Mouse (Mus musculus): ENCODE data around the gene Spns2. TPM values are rescaled to one million over a fixed set of nuclear protein-coding genes. Genes with fewer than 3 reads are reported as not detected.
A peak's percentile ranks its signal among the peaks of the same experiment; 100 is the strongest.
"Not testable (repeated sequence)": the region's sequence is repeated elsewhere in the genome, so short reads cannot be mapped to it uniquely, and the experiment has no call there.

Gene Spns2
- polyA plus RNA-seq, 1 experiment, result 11.4 TPM

DNA sequence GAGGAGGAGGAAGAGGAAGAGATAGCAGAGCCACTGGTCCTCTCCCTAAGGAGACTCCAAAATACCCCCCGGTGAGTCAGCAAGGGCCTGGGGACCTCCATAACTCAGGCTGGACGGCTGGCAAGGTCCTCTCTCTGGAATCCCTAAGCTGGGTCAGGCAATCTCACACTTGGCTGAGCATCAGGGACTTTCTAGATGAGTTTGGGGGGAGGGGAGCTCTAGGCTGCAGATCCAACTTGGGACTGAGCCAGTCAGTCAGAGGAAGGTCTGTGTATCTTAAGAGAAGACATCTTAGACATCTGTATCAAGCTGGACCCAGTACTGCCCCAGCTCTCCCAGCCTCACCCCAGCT is 54.0 kb downstream of the Spns2 start:
- Histone ChIP-seq H3K27me3 (ENCODE audit: control insufficient read depth, insufficient read depth, low read length) (no peaks in the 10 kb centered on the region), H3K27ac (ENCODE audit: control insufficient read depth, insufficient read depth, low read depth, low read length) (no peak overlapping the region), H3K36me3 (ENCODE audit: control insufficient read depth, insufficient read depth, low read length) (no peaks in the 10 kb centered on the region), H3K4me3 (ENCODE audit: control insufficient read depth, low read depth, low read length) (no peak overlapping the region), H3K4me1 (ENCODE audit: control insufficient read depth, insufficient read depth, low read length) (no peaks in the 10 kb centered on the region)
- TF ChIP-seq CTCF (IDR thresholded peaks at IDR 0.05; ENCODE audit: control insufficient read depth, insufficient read depth, insufficient replicate concordance, low read depth, low read length) (no peak), POLR2A (IDR thresholded peaks at IDR 0.05; ENCODE audit: control insufficient read depth, low read depth, low read length) (no peak)

DNA sequence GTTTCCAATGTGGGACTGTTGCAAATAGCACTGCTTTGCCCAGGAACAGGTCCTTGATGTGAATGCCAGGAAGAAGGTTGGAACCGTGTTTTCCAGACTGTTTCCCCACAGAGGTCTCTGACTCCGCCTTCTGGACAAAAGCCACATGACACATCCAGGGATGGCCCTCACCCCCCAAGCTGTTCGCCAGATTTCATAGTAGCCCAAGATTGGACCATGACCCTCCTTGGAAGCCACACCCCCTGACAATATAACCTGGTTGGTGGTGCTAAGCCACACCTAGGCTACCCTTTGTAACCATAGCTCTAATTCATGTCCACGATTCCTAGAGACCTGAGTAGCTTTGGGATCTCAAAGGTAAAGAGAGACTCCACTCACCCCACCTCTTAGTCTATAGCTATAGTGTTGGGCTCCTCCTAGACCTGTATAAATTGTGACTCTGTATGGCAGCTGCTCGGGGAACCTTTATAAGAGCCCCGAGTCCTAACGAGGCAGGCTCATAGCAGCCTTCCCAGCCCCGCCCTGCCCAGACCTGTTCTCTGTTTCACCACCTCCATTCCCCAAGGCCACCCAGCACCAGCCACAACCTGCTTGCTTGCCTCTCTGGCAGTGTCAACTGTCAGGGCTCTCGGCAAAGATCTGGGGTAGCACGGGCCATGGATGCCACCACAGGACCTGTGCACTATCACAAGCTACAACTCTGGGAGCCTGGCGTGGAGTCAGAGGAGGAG is 54.6 kb downstream of the Spns2 start, which contains the start of gene Ggt6:
Gene Ggt6, plus strand, starts transcription at position 564 of the 731 bp plus-strand sequence.
- H3K4me3 ChIP-seq (ENCODE audit: control insufficient read depth, low read depth, low read length), result no peak within 1 kb of the TSS
- no peaks in the 10 kb centered on the region for H3K4me1 ChIP-seq (ENCODE audit: control insufficient read depth, insufficient read depth, low read length)
- H3K36me3 ChIP-seq (ENCODE audit: control insufficient read depth, insufficient read depth, low read length), result no peaks in the 10 kb centered on the region
- no peaks in the 10 kb centered on the region for H3K27me3 ChIP-seq (ENCODE audit: control insufficient read depth, insufficient read depth, low read length)
- H3K27ac ChIP-seq (ENCODE audit: control insufficient read depth, insufficient read depth, low read depth, low read length), result no peak within 1 kb of the TSS
- TF ChIP-seq POLR2A (IDR thresholded peaks at IDR 0.05; ENCODE audit: control insufficient read depth, low read depth, low read length), result no peak
- TF ChIP-seq CTCF (IDR thresholded peaks at IDR 0.05; ENCODE audit: control insufficient read depth, insufficient read depth, insufficient replicate concordance, low read depth, low read length), result no peak

DNA sequence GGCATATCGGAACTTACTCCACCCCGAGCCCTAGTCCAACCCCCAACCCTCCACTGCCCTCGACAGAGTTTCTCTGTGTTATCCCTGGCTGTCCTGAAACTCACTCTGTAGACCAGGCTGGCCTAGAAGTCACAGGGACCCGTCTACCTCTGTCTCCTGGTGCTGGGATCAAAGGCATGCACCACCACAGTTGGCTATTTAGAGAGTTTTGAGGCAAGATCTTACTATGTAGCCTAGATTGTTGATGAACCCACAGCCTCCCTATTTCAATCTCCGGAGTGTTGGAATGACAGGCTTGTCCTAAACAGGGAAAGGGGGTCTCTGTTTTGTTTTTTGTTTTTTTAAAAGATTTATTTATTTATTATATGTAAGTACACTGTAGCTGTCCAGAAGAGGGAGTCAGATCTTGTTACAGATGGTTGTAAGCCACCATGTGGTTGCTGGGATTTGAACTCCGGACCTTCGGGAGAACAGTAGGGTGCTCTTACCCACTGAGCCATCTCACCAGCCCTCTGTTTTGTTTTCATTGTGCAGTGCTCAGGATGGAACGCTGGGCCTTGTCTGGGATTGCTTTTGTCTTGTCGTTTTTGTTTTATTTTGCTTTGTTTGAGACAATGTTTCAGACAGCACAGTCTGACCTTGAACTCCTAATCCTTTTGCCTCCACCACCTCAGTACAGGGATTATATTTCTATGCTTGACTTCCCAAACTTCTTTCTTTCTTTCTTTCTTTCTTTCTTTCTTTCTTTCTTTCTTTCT is 59.2 kb downstream of the Spns2 start:
- not testable (repeated sequence) for H3K4me1 ChIP-seq (ENCODE audit: control insufficient read depth, insufficient read depth, low read length); H3K27me3 ChIP-seq (ENCODE audit: control insufficient read depth, insufficient read depth, low read length); H3K4me3 ChIP-seq (ENCODE audit: control insufficient read depth, low read depth, low read length); H3K27ac ChIP-seq (ENCODE audit: control insufficient read depth, insufficient read depth, low read depth, low read length); H3K36me3 ChIP-seq (ENCODE audit: control insufficient read depth, insufficient read depth, low read length)

DNA sequence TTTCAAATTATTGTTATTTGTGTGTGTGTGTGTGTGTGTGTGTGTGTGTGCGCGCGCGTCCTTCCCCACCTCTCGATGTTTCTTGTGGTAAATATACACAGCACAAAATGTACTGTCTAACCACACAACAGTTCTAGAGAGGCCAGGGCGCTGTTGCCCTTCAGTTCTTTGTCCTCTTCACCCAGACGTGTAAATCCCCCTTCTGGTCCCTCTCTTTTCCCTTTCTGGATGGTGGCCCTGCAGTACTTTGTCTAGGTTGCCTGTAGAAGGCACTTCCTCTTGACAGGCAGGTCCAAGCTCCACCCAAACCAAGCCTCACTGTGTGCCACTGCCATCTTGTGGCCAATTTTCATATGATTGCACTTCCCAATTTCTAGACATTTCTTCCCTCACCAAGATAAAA is 60.4 kb downstream of the Spns2 start:
- Histone ChIP-seq H3K27me3 (ENCODE audit: control insufficient read depth, insufficient read depth, low read length) (no peaks in the 10 kb centered on the region), H3K4me1 (ENCODE audit: control insufficient read depth, insufficient read depth, low read length) (no peaks in the 10 kb centered on the region), H3K4me3 (ENCODE audit: control insufficient read depth, low read depth, low read length) (no peak overlapping the region), H3K27ac (ENCODE audit: control insufficient read depth, insufficient read depth, low read depth, low read length) (no peak overlapping the region), H3K36me3 (ENCODE audit: control insufficient read depth, insufficient read depth, low read length) (no peaks in the 10 kb centered on the region)
- TF ChIP-seq POLR2A (IDR thresholded peaks at IDR 0.05; ENCODE audit: control insufficient read depth, low read depth, low read length), result no peak
- TF ChIP-seq CTCF (IDR thresholded peaks at IDR 0.05; ENCODE audit: control insufficient read depth, insufficient read depth, insufficient replicate concordance, low read depth, low read length), result peak; percentile 65; the same call in 1 of the 2 replicates

DNA sequence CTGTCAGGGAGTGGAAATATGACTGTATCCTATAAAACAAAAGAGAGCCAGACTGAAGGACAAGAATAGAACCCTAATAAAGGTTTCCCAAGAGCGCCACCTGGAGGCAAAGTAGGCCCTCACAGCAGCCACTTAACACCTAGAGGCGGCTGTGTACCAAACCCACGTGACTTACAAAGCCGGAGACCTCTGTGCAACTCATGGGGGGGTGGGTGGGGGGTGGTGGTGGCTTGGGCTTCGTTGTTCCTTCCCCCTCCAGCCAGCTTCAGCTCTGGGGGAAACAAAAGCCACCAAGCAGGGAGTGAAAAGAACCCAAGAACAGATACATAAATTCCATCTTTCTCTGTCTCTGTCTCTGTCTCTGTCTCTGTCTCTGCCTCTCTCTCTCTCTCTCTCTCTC is 61.0 kb downstream of the Spns2 start:
- TF ChIP-seq CTCF (IDR thresholded peaks at IDR 0.05; ENCODE audit: control insufficient read depth, insufficient read depth, insufficient replicate concordance, low read depth, low read length), result peak; percentile 63; the same call in 1 of the 2 replicates
- no peak for TF ChIP-seq POLR2A (IDR thresholded peaks at IDR 0.05; ENCODE audit: control insufficient read depth, low read depth, low read length)
- no peak overlapping the region for H3K4me3 ChIP-seq (ENCODE audit: control insufficient read depth, low read depth, low read length)
- H3K36me3 ChIP-seq (ENCODE audit: control insufficient read depth, insufficient read depth, low read length), result no peaks in the 10 kb centered on the region
- H3K4me1 ChIP-seq (ENCODE audit: control insufficient read depth, insufficient read depth, low read length), result no peaks in the 10 kb centered on the region
- H3K27me3 ChIP-seq (ENCODE audit: control insufficient read depth, insufficient read depth, low read length), result no peaks in the 10 kb centered on the region
- no peak overlapping the region for H3K27ac ChIP-seq (ENCODE audit: control insufficient read depth, insufficient read depth, low read depth, low read length)

DNA sequence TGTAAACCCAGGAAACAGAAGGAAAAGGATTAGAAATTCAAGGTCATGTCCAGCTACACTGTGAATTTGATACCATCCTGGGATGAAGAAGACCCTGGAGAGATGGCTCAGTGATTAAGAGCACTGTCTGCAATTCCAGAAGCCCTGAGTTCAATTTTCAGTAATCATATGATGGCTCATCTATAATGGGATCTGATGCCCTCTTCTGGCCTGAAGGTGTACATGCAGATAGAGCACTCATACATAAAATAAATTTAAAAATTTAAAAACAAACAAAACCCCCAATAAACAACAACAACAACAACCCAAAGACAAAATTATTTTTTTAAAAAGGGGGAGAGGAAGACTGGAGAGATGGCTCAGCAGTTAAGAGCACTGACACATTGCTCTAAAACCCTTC is 62.8 kb downstream of the Spns2 start:
- Histone ChIP-seq H3K27ac (ENCODE audit: control insufficient read depth, insufficient read depth, low read depth, low read length) (no peak overlapping the region), H3K27me3 (ENCODE audit: control insufficient read depth, insufficient read depth, low read length) (no peaks in the 10 kb centered on the region), H3K4me3 (ENCODE audit: control insufficient read depth, low read depth, low read length) (no peak overlapping the region), H3K36me3 (ENCODE audit: control insufficient read depth, insufficient read depth, low read length) (no peaks in the 10 kb centered on the region), H3K4me1 (ENCODE audit: control insufficient read depth, insufficient read depth, low read length) (no peaks in the 10 kb centered on the region)
- TF ChIP-seq CTCF (IDR thresholded peaks at IDR 0.05; ENCODE audit: control insufficient read depth, insufficient read depth, insufficient replicate concordance, low read depth, low read length) (no peak), POLR2A (IDR thresholded peaks at IDR 0.05; ENCODE audit: control insufficient read depth, low read depth, low read length) (no peak)

DNA sequence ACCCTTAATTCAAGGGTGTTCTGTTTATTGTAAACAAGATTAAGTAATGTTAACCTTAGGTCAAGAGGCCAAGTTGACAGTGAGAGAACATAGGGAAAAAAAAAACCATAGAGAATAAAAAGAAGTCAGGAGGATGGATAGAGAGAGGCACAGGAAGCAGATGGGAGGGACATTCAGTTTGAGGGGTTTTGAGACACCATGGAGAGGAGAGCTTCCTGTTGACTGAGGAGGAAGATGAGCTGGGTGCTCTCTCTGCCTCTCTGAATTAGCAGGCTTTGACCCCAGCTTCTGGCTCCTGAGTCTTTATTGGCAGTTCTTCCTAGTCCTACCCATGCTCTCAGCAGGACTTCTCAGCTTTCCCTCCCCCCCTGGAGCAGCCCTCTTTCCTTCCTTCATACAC is 64.5 kb downstream of the Spns2 start:
- Histone ChIP-seq H3K4me3 (ENCODE audit: control insufficient read depth, low read depth, low read length) (no peak overlapping the region), H3K27me3 (ENCODE audit: control insufficient read depth, insufficient read depth, low read length) (no peaks in the 10 kb centered on the region), H3K27ac (ENCODE audit: control insufficient read depth, insufficient read depth, low read depth, low read length) (no peak overlapping the region), H3K36me3 (ENCODE audit: control insufficient read depth, insufficient read depth, low read length) (no peaks in the 10 kb centered on the region), H3K4me1 (ENCODE audit: control insufficient read depth, insufficient read depth, low read length) (no peaks in the 10 kb centered on the region)
- TF ChIP-seq POLR2A (IDR thresholded peaks at IDR 0.05; ENCODE audit: control insufficient read depth, low read depth, low read length) (no peak), CTCF (IDR thresholded peaks at IDR 0.05; ENCODE audit: control insufficient read depth, insufficient read depth, insufficient replicate concordance, low read depth, low read length) (no peak)
